Mouse (Mus musculus): ENCODE results near the gene Kiss1.

- no peak for TF ChIP-seq CTCF (IDR thresholded peaks at IDR 0.05; ENCODE audit: insufficient read depth, low read depth, low read length)
- TF ChIP-seq POLR2A (IDR thresholded peaks at IDR 0.05; ENCODE audit: insufficient read depth, low read depth, low read length), result no peak
Measured at GRCm38 (mm10) chr1:133327094-133327493, 5.4 kb downstream of the Kiss1 start.
